Mouse (Mus musculus): ENCODE results near the gene Rnf185.

GRCm38 (mm10) chr11:3459105-3459468 lies 6.9 kb upstream of the Rnf185 start:
- TF ChIP-seq CTCF (IDR thresholded peaks at IDR 0.05; ENCODE audit: borderline replicate concordance, control insufficient read depth, extremely low read depth, insufficient read depth, low read length, poor library complexity) (no peak), POLR2A (IDR thresholded peaks at IDR 0.05; ENCODE audit: control insufficient read depth, extremely low read depth, insufficient read depth, low read length, poor library complexity) (no peak)
